In genomic region chr14:56885986-56886593, GRCm38 (mm10) we compare ENCODE assay signal across 8 mouse cellular contexts. TPM values are rescaled to one million over a fixed set of nuclear protein-coding genes. Genes with fewer than 3 reads are reported as not detected.
DNase-seq lines count a peak whose midpoint lies in the region; ATAC-seq and TF ChIP-seq lines count a peak whose summit lies in the region.
"Not testable (repeated sequence)": the region's sequence is repeated elsewhere in the genome, so short reads cannot be mapped to it uniquely, and the experiment has no call there.

No protein-coding gene starts in this region.

- peak overlapping the region; percentile 64 for H3K9ac ChIP-seq in forebrain, embryonic 15.5 days (replicated peaks)

- H3K27ac ChIP-seq in forebrain, embryonic 15.5 days (replicated peaks) = peak overlapping the region; percentile 95
- H3K27ac ChIP-seq in layer of hippocampus, adult 2 months = peak overlapping the region; percentile 94

- TF ChIP-seq POLR2A in lung, adult 2 months (IDR thresholded peaks at IDR 0.05; ENCODE audit: borderline replicate concordance, extremely low read depth, low read depth, low read length) = peak; percentile 43; the same call in 1 of the 2 replicates

- TF ChIP-seq CTCF in layer of hippocampus, adult 2 months (conservative IDR thresholded peaks at IDR 0.05); lung, adult 2 months (IDR thresholded peaks at IDR 0.05; ENCODE audit: insufficient read depth, low read length): not testable (repeated sequence)

- DNase-seq in ES-CJ7 (ENCODE audit: low read depth, low spot score) = peak; percentile 73
- DNase-seq in cerebellum, adult 11-12 months = peak; percentile 86
- DNase-seq in heart, postnatal 25 days (ENCODE audit: low spot score) = peak; percentile 71
- peak; percentile 59 to 67 for DNase-seq in layer of hippocampus, adult 2 months (ENCODE audit: low spot score in 2 of 2)
- DNase-seq in lung, adult 2 months = peak; percentile 88
- peak; percentile 89 for DNase-seq in testis, postnatal 14 days (ENCODE audit: low spot score)

- peak; percentile 98 for ATAC-seq in forebrain, embryonic 15.5 days (replicated peaks)
- peak; percentile 88 for ATAC-seq in neutrophil, adult 5-6 weeks (ENCODE audit: extremely low read depth, insufficient number of reproducible peaks, low FRiP score, poor library complexity, severe bottlenecking)

- intact Hi-C loops in heart, postnatal 25 days (cut with DNase I) = loop anchor here (2.0 to 5.0 kb wide), 2 partner anchors 74 to 217 kb away; partner anchors contain the start of genes Mphosph8 and Zmym5

- H3K27me3 ChIP-seq in forebrain, embryonic 15.5 days = not testable (repeated sequence)

- under 1% methylated on average over 50 of the region's 69 CpGs for WGBS in forebrain, embryonic 15.5 days
- under 1% methylated on average over 44 of the region's 69 CpGs for WGBS in lung, adult 2 months

- H3K36me3 ChIP-seq in forebrain, embryonic 15.5 days = not testable (repeated sequence)

- H3K4me1 ChIP-seq in forebrain, embryonic 15.5 days = peaks cover 24% of the 10 kb centered on the region
- H3K4me1 ChIP-seq in lung, adult 2 months (ENCODE audit: control insufficient read depth, insufficient read depth, low read length) = not testable (repeated sequence)

- peak overlapping the region; percentile 59 for H3K4me3 ChIP-seq in forebrain, embryonic 15.5 days
- H3K4me3 ChIP-seq in layer of hippocampus, adult 2 months = peak overlapping the region; percentile 80
- H3K4me3 ChIP-seq in lung, adult 2 months (replicated peaks; ENCODE audit: extremely low read depth, low read depth, low read length) = peak overlapping the region; percentile 56

- not testable (repeated sequence) for H3K9me3 ChIP-seq in forebrain, embryonic 15.5 days

- peak overlapping the region; percentile 63 for H3K4me2 ChIP-seq in forebrain, embryonic 15.5 days (replicated peaks)

RNA-seq across cellular contexts. Expression of gene Zmym2, which starts 0.4 kb away (rescaled TPM):
- polyA plus RNA-seq in forebrain, embryonic 15.5 days (2015; fragmentation: Nextera tagmentation; extraction: Ambion mirVana) = 70.8 and 74.7 TPM in 2 replicates
- 10 to 100 TPM; 31.2 to 36.2 TPM for total RNA-seq in heart, postnatal 25 days (2021)
- total RNA-seq in layer of hippocampus, adult 2 months (2021) = 100 to 1,000 TPM in 1 of 2 experiments, 10 to 100 TPM in 1; 93.1 to 103 TPM
- polyA plus RNA-seq in lung, adult 2 months (2012; rRNA removed) = 5.6 and 11.0 TPM in 2 replicates
- total RNA-seq in neutrophil, adult 5-6 weeks (2017) = 94.5 and 110 TPM in 2 replicates

Comparison
In these comparisons a context has a peak if more than half of its experiments do, and no peak if none do; other contexts are left out.
1. Peak in every context shown above with its lines: DNase-seq, ATAC-seq, H3K4me3 ChIP-seq and H3K27ac ChIP-seq.